15 mouse cellular contexts compared by ENCODE assay signal in genomic region chr6:122447848-122448247, GRCm38 (mm10). TPM values are rescaled to one million over a fixed set of nuclear protein-coding genes. Genes with fewer than 3 reads are reported as not detected.
"Had no signal": no experiment of that assay in that cellular context is flagged by ENCODE, and none has a peak within 500 bp of the region (broad histone marks: within the 10 kb centered on the region; RNA-seq: fewer than 3 reads in every experiment).

No protein-coding gene starts in this region.

- ATAC-seq: liver, embryonic 12.5 days; midbrain, embryonic 13.5 days; midbrain, embryonic 16.5 days had no signal

- DNase-seq: kidney, postnatal 14 days; layer of hippocampus, adult 9-11 months; liver; lung, adult 18-20 months; lung, postnatal 10 days; lung, postnatal 36 days; right cerebral cortex, postnatal 14 days; spleen, adult 18-20 months; thymus, postnatal 25 days had no signal

RNA-seq across cellular contexts. Expression of gene Rimklb, which starts 50.7 kb away (rescaled TPM):
- total RNA-seq: monocyte, adult 5-6 weeks had no signal
- polyA plus RNA-seq: myocyte had no signal

RNA-seq across cellular contexts. Expression of gene Mfap5, which starts 57.8 kb away (rescaled TPM):
- total RNA-seq: layer of hippocampus, adult 2 months; monocyte, adult 5-6 weeks had no signal
